Comparison of ENCODE assay signal across 15 mouse cellular contexts in the genomic region with DNA sequence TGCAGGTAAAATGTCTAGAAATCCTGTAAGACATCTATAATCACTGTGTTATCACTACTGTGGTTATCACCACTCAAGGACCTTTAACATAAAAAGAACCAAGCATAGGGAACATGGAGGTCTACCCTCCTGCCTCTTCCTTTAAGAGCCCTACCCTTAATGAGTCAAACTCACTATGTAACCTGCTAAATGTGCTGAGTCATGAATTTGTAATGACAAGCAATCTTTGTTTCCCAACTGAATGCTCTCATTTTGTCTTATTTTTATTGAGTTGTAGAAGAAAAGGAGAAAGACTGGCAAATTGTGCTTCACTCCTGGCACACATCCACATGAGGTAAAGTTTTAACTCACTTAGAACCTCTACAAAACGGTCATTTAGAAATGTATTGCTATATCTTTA.
"Had no signal": no experiment of that assay in that cellular context is flagged by ENCODE, and none has a peak within 500 bp of the region (broad histone marks: within the 10 kb centered on the region; RNA-seq: fewer than 3 reads in every experiment).

No protein-coding gene starts in this region.

- DNase-seq: right cerebral cortex, adult 18-20 months; right cerebral cortex, postnatal 14 days; right cerebral cortex, postnatal 25 days; right cerebral cortex, postnatal 4 days; spleen, adult 18-20 months; thymus, adult 18-20 months; thymus, adult 2 months; thymus, postnatal 14 days; thymus, postnatal 25 days; thymus, postnatal 36 days; thymus, postnatal 4 days had no signal

- H3K27ac ChIP-seq: neural tube, embryonic 13.5 days; neural tube, embryonic 15.5 days; stomach, embryonic 15.5 days; stomach, postnatal 0 days had no signal

- H3K9ac ChIP-seq: neural tube, embryonic 13.5 days; neural tube, embryonic 15.5 days; stomach, embryonic 15.5 days had no signal

- H3K4me3 ChIP-seq: neural tube, embryonic 13.5 days; neural tube, embryonic 15.5 days; stomach, embryonic 15.5 days had no signal

- H3K36me3 ChIP-seq: neural tube, embryonic 13.5 days; neural tube, embryonic 15.5 days; stomach, embryonic 15.5 days had no signal

- H3K27me3 ChIP-seq: neural tube, embryonic 13.5 days; neural tube, embryonic 15.5 days; stomach, embryonic 15.5 days had no signal

- H3K4me2 ChIP-seq: neural tube, embryonic 13.5 days; neural tube, embryonic 15.5 days; stomach, embryonic 15.5 days had no signal

- H3K4me1 ChIP-seq: neural tube, embryonic 15.5 days; stomach, embryonic 15.5 days had no signal

- H3K9me3 ChIP-seq: neural tube, embryonic 13.5 days; neural tube, embryonic 15.5 days; stomach, embryonic 15.5 days had no signal
